In the genomic region with DNA sequence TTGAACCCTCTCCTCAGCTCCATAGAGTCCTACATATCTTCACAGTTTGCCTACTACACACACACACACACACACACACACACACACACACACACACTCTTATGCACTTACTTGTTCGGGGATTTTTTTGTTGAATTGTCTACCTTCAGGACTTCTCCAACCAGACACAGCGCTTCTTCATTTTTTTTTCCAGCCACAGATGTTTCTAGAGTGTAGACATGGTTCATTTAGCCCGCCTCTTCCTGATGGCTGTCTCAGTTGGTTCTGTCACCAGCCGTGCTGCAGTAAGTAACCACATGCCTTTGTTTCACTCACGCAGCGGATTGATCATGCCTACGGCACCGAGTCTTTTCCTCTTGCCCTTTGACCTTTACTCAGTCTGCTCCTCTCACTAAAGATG, we compare ENCODE assay signal across 22 mouse cellular contexts.
DNase-seq lines count a peak whose midpoint lies in the region; ATAC-seq lines count a peak whose summit lies in the region.
"Had no signal": no experiment of that assay in that cellular context is flagged by ENCODE, and none has a peak within 500 bp of the region (broad histone marks: within the 10 kb centered on the region; RNA-seq: fewer than 3 reads in every experiment).

No protein-coding gene starts in this region.

- peak; percentile 54 for ATAC-seq in CD4-positive, CD25-positive, alpha-beta regulatory T cell, adult 4 months
- ATAC-seq: forebrain, embryonic 15.5 days; hindbrain, embryonic 16.5 days; intestine, embryonic 15.5 days; midbrain, embryonic 15.5 days had no signal

- peak; percentile 5 for DNase-seq in c-Kit-positive CD71-negative TER-119-negative erythroid progenitor cells, embryonic 14.5 days (ENCODE audit: low read depth)
- DNase-seq in naive thymus-derived CD4-positive, alpha-beta T cell, adult 2 months (ENCODE audit: low read depth), result peak; percentile 39
- peak; percentile 21 for DNase-seq in thymus, postnatal 4 days
- DNase-seq in heart, adult 8-10 months (ENCODE audit: low spot score), result no peak
- no peak for DNase-seq in kidney, adult 8-10 months
- no peak for DNase-seq in layer of hippocampus, adult 11-12 months (ENCODE audit: low spot score)
- DNase-seq: adrenal gland, postnatal 25 days; B cell, adult 2 months; cerebellum, adult 2 months; cerebellum, postnatal 25 days; gastrocnemius, adult 2 months; kidney, adult 2 months; layer of hippocampus, adult 9-11 months; lung, embryonic 14.5 days; lung, postnatal 14 days; right cerebral cortex, adult 18-20 months; right cerebral cortex, postnatal 4 days had no signal

Comparison
In these comparisons a context has a peak if more than half of its experiments do, and no peak if none do; other contexts are left out.
1. DNase-seq: peak in c-Kit-positive CD71-negative TER-119-negative erythroid progenitor cells, embryonic 14.5 days (single experiment), naive thymus-derived CD4-positive, alpha-beta T cell, adult 2 months (single experiment) and thymus, postnatal 4 days (single experiment); none in heart, adult 8-10 months (single experiment), kidney, adult 8-10 months (0 of 2) and layer of hippocampus, adult 11-12 months (single experiment).